Mouse (Mus musculus): ENCODE results near the gene Tas1r2. TPM values are rescaled to one million over a fixed set of nuclear protein-coding genes. Genes with fewer than 3 reads are reported as not detected.

Tas1r2 gene
- polyA plus RNA-seq (2014; fragmentation: Illumina TruSeq; extraction: RNeasy Lipid Tissue Mini Kit (QIAGEN cat#74804); ENCODE audit: low replicate concordance): not detected

GRCm38 (mm10) chr4:139653238-139653637, at the start of gene Tas1r2:
Gene Tas1r2, plus strand, starts transcription at chr4:139653538.

GRCm38 (mm10) chr4:139622373-139623282, 30.7 kb upstream of the Tas1r2 start, which contains the start of gene Aldh4a1:
Gene Aldh4a1, plus strand, starts transcription at chr4:139622866.

Other genes starting within 250 kb of the Tas1r2 start
- 1.0 TPM for gene Iffo2, start 123.0 kb upstream of the Tas1r2 start, polyA plus RNA-seq (2014; fragmentation: Illumina TruSeq; extraction: RNeasy Lipid Tissue Mini Kit (QIAGEN cat#74804); ENCODE audit: low replicate concordance)
- gene Gm21969, start 50.4 kb upstream of the Tas1r2 start, polyA plus RNA-seq (2014; fragmentation: Illumina TruSeq; extraction: RNeasy Lipid Tissue Mini Kit (QIAGEN cat#74804); ENCODE audit: low replicate concordance): not detected
- gene Aldh4a1, start 30.7 kb upstream of the Tas1r2 start, polyA plus RNA-seq (2014; fragmentation: Illumina TruSeq; extraction: RNeasy Lipid Tissue Mini Kit (QIAGEN cat#74804); ENCODE audit: low replicate concordance): 6.0 TPM
- not detected for gene Pax7, start 180.0 kb downstream of the Tas1r2 start, polyA plus RNA-seq (2014; fragmentation: Illumina TruSeq; extraction: RNeasy Lipid Tissue Mini Kit (QIAGEN cat#74804); ENCODE audit: low replicate concordance)